Mouse (Mus musculus): Measurements from ENCODE around the gene Nbl1. TPM values are rescaled to one million over a fixed set of nuclear protein-coding genes. Genes with fewer than 3 reads are reported as not detected.

The Nbl1 gene
- total RNA-seq, 2 experiments from 2014 or later: 47.4 to 49.2 TPM

- DNase-seq (ENCODE audit: low spot score in 2 of 2): no peak
These were observed 17.6 kb downstream of the Nbl1 start, which contains the start of gene Htr6 for GRCm38 (mm10) chr4:139075041-139075711. Gene Htr6, minus strand, starts transcription at chr4:139075570.

- no peak for DNase-seq (ENCODE audit: low spot score in 2 of 2)
These were observed 18.7 kb downstream of the Nbl1 start for GRCm38 (mm10) chr4:139074060-139074459.

- DNase-seq (ENCODE audit: low spot score in 2 of 2): no peak
These were observed 24.5 kb downstream of the Nbl1 start for GRCm38 (mm10) chr4:139068287-139068686.

GRCm38 (mm10) chr4:139064831-139065230 is 28.0 kb downstream of the Nbl1 start:
- no peak for DNase-seq (ENCODE audit: low spot score in 2 of 2)

GRCm38 (mm10) chr4:139059569-139059968 is 33.2 kb downstream of the Nbl1 start:
- DNase-seq (ENCODE audit: low spot score in 2 of 2): peak in 1 of 2 experiments; percentile 58

GRCm38 (mm10) chr4:139058029-139058428 is 34.8 kb downstream of the Nbl1 start:
- no peak for DNase-seq (ENCODE audit: low spot score in 2 of 2)

- DNase-seq (ENCODE audit: low spot score in 2 of 2): no peak
These were observed 35.5 kb downstream of the Nbl1 start for GRCm38 (mm10) chr4:139057291-139057690.

GRCm38 (mm10) chr4:139055744-139056143 is 37.0 kb downstream of the Nbl1 start:
- DNase-seq (ENCODE audit: low spot score in 2 of 2): no peak

GRCm38 (mm10) chr4:139055336-139055735 is 37.5 kb downstream of the Nbl1 start:
- DNase-seq (ENCODE audit: low spot score in 2 of 2): no peak

- no peak for DNase-seq (ENCODE audit: low spot score in 2 of 2)
These were observed 38.4 kb downstream of the Nbl1 start for GRCm38 (mm10) chr4:139054300-139054923.

GRCm38 (mm10) chr4:139053391-139053790 is 39.4 kb downstream of the Nbl1 start:
- no peak for DNase-seq (ENCODE audit: low spot score in 2 of 2)

GRCm38 (mm10) chr4:139052796-139053195 is 40.0 kb downstream of the Nbl1 start:
- DNase-seq (ENCODE audit: low spot score in 2 of 2): no peak

GRCm38 (mm10) chr4:139048518-139048917 is 44.3 kb downstream of the Nbl1 start:
- DNase-seq (ENCODE audit: low spot score in 2 of 2): no peak

- no peak for DNase-seq (ENCODE audit: low spot score in 2 of 2)
These were observed 46.4 kb downstream of the Nbl1 start for GRCm38 (mm10) chr4:139046354-139046753.

GRCm38 (mm10) chr4:139044566-139044965 is 48.2 kb downstream of the Nbl1 start:
- no peak for DNase-seq (ENCODE audit: low spot score in 2 of 2)

- no peak for DNase-seq (ENCODE audit: low spot score in 2 of 2)
These were observed 49.2 kb downstream of the Nbl1 start for GRCm38 (mm10) chr4:139043600-139043999.

GRCm38 (mm10) chr4:139042611-139043010 is 50.2 kb downstream of the Nbl1 start:
- no peak for DNase-seq (ENCODE audit: low spot score in 2 of 2)

- DNase-seq (ENCODE audit: low spot score in 2 of 2): no peak
These were observed 52.5 kb downstream of the Nbl1 start for GRCm38 (mm10) chr4:139040084-139040839.

GRCm38 (mm10) chr4:139037795-139038607 is 54.8 kb downstream of the Nbl1 start:
- peak in 1 of 2 experiments; percentile 32 for DNase-seq (ENCODE audit: low spot score in 2 of 2)

GRCm38 (mm10) chr4:139035799-139036198 is 57.0 kb downstream of the Nbl1 start:
- DNase-seq (ENCODE audit: low spot score in 2 of 2): no peak

- DNase-seq (ENCODE audit: low spot score in 2 of 2): no peak
These were observed 57.9 kb downstream of the Nbl1 start for GRCm38 (mm10) chr4:139034942-139035341.

Data from adrenal gland, postnatal 4 days (tissue).